Mouse (Mus musculus) gastrocnemius, postnatal 25 days (tissue): Measurements from ENCODE around the gene Drc3. TPM values are rescaled to one million over a fixed set of nuclear protein-coding genes. Genes with fewer than 3 reads are reported as not detected.

Source experiments
- DNase-seq: peaks from one replicate; pipeline ENCODE4 v3.0.0; 2022
- long read RNA-seq, 2 experiments: library from polyadenylated mRNA; stranded (forward); transcript quantifications; one replicate each; pipeline ENCODE4 v2.0.0; 2021
- total RNA-seq, 2 experiments: library from RNA; stranded (reverse); gene quantifications; 1 replicate in 1 of 2; 2 replicates in 1 of 2; pipeline ENCODE4 v1.2.3; 2021

Drc3 gene
- under 1 TPM; 0.59 to 0.86 TPM for total RNA-seq
- long read RNA-seq, experiment 1, partial matches to known transcripts: 1 of 2 reads
- long read RNA-seq, experiment 1, other reads (novel, unspliced or antisense): 1 of 2 reads
- long read RNA-seq, experiment 2, partial matches to known transcripts: 0 of 1 reads
- long read RNA-seq, experiment 2, other reads (novel, unspliced or antisense): 1 of 1 reads

- peak; percentile 100 for DNase-seq
Measured at GRCm38 (mm10) chr11:60352559-60353411, at the start of gene Drc3, which contains the start of gene Tom1l2. Gene Drc3, plus strand, starts transcription at chr11:60353329. Gene Tom1l2, minus strand, starts transcription at chr11:60352905.

DNA sequence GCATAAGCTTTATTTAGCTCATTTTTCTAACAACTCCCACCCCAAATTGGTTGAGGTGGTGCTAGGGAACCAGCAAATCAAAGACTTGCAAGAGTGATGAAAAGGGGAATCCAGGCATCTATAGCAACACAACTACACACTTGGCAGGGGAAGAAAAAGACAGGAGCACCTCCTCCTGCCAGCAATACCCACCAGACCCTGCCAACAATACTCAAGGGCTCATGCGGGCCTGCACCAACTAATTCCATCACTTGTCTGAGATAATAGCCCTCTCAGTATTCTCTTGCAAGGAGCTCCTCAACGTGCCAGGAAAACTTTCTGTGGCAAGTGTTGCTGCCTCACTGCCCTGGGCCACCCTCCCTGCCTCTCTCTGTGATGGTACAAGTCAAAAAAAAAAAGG, 49.6 kb upstream of the Drc3 start:
- no peak for DNase-seq

GRCm38 (mm10) chr11:60305611-60306010, 47.5 kb upstream of the Drc3 start:
- no peak for DNase-seq

- DNase-seq: no peak
Measured at GRCm38 (mm10) chr11:60306834-60307233, 46.3 kb upstream of the Drc3 start.

- DNase-seq: no peak
Measured at GRCm38 (mm10) chr11:60307375-60307825, 45.7 kb upstream of the Drc3 start.

GRCm38 (mm10) chr11:60308061-60308460, 45.1 kb upstream of the Drc3 start:
- no peak for DNase-seq

GRCm38 (mm10) chr11:60308506-60309116, 44.5 kb upstream of the Drc3 start:
- DNase-seq: no peak

GRCm38 (mm10) chr11:60309875-60310274, 43.3 kb upstream of the Drc3 start:
- DNase-seq: no peak

GRCm38 (mm10) chr11:60311025-60311854, 41.9 kb upstream of the Drc3 start:
- DNase-seq: peak; percentile 63

DNA sequence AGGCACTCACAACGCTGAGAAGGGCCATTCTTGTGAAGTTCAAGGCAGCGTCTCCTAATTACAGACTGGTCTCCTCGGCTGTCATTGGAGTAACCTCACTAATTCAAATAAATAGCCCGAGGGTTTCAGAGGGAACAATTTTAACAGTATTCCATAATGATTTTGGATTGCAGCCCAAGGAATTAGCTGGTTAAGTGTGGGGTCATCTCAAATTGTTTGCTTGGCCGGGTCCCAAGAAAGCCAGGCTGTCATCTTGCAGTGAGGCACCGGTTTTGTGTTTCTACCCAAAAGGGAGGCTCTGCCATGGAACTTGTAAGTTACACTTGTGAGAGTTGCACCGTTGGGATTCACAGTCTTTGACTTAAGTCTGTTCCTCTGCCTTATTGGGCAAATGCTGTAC, 36.9 kb upstream of the Drc3 start:
- DNase-seq: no peak

GRCm38 (mm10) chr11:60316883-60317282, 36.2 kb upstream of the Drc3 start:
- no peak for DNase-seq

DNA sequence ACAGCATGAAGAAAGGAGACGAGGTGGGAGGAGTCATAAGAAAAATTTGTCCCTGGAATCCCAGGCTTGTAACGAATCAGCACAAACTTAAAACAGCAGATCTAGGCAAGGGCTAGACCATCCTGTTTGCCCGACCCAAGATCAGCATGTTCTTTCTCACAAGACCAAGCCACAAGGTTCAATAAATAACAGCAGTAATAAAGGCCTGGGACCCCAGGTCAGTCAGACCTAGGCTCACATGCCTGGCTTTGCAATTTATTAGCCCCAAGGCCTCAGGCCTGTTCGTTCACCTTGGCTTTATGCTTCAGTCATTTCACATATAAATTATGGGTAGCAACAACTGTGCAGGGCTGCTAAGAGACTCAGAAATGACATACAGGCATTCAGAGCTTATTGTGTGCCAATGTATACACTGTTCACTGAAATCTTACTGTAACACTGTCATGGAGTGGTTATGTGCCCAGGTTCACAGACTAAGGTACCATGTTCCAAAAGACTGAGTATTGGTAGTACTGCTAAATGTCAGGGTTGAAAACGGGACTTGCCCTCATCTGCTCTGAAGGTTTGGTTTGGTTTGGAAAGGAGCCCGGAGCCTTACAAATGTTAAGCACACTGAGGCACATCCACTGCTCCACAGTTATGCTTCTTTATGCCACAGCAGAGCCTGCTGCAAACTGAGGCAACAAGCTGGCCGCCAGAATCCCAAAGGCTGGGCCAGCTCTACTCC, 35.6 kb upstream of the Drc3 start:
- DNase-seq: no peak

- no peak for DNase-seq
Measured at GRCm38 (mm10) chr11:60318716-60319115, 34.4 kb upstream of the Drc3 start.

- no peak for DNase-seq
Measured at GRCm38 (mm10) chr11:60319257-60320066, 33.7 kb upstream of the Drc3 start.

DNA sequence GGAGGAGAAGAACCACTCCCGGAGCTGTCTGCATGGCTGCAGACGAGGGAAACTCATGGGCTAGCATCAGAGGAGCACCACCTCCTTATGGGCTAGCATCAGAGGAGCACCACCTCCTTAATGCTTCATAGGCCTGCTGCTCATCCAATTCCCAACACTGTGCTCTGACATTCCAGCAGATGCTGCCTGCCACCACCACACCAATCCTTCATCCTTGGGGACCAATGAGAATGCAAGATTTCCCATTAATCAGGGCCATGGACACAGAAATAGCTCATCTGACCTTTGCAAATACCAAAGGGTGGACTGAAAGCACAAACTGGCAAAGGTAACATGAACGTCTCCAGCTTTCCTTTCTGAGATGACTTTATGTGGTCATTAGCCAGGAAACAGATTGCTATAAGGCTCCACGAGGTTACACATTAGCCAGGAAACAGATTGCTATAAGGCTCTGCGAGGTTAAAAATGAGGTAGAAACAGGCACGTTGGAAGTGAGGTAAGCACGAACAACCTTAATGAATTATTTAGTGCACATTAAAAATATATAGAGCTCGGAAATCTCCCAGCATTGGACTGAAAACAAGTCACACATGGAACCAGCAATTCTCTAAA, 32.6 kb upstream of the Drc3 start:
- peak; percentile 42 for DNase-seq

DNA sequence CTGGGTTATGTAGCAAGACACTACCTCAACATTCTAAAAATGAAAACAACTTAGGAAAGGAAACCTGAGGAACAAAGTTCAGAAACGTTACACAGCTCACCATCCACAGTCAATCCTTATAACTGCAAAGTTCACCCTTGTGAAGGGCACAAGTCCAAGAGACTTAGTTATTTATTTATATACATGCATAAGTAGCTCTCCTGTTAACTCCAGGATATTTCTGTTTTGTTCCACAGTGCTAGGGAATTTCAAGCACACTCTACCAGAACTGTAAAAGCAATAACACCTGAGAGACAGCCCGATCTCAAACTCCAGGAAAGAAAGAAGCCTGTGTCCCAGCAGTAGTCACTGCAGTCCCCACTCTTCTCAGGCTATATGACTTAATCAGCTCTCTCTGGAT, 31.7 kb upstream of the Drc3 start:
- no peak for DNase-seq

- DNase-seq: no peak
Measured at GRCm38 (mm10) chr11:60323731-60324130, 29.4 kb upstream of the Drc3 start.

DNA sequence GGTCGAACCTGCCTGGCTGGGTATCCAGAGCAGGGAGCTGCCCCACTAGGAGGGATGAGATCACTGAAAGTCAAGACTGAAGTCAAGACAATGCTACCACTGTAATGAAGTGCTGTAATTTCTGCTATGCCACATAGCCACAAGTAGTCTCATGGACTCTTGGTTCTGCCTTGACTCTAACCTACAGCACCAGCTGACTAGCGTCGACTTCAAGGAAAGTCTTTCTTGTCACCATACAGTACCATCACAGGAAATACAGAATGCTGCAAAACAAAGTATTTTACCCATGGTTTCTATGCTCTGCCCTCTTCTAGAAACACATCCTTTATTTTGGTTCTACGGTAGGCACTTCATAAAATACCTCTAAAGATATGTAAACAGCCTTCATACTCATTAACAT, 22.6 kb upstream of the Drc3 start:
- no peak for DNase-seq

GRCm38 (mm10) chr11:60333461-60333860, 19.7 kb upstream of the Drc3 start:
- DNase-seq: no peak

DNA sequence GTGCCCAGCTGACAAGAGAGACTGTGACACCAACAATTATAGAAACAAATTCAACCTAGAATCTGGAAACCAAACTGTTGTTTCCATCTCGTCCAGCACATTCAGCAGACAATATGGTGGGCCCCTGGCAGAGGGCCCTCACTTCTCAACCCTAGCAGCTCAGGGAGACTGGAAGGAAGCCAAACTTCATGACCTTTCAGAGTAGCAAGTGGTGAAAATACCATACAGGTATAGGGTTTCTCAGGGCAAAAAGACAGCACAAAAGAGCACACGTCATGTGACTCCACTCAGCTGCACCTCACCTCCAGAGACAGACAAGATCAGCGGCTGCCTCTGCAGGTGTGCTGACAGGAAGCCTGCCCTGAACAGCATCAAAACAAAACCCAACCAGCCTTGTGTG, 19.0 kb upstream of the Drc3 start:
- no peak for DNase-seq
